Mouse (Mus musculus) layer of hippocampus, adult 11-12 months (tissue): ENCODE data around the gene Gm48552.
A peak's percentile ranks its signal among the peaks of the same experiment; 100 is the strongest.

ENCODE experiments used
- DNase-seq: peaks from one replicate; pipeline ENCODE4 v3.0.0; 2022; ENCODE audit warnings: low spot score

Gene Gm48552

GRCm38 (mm10) chr10:81387716-81388115, 1.1 kb upstream of the Gm48552 start:
- no peak for DNase-seq

- DNase-seq = no peak
These were observed 568 bp downstream of the Gm48552 start for GRCm38 (mm10) chr10:81389373-81389772.

- DNase-seq = peak; percentile 75
These were observed 1.2 kb downstream of the Gm48552 start for GRCm38 (mm10) chr10:81389801-81390677.

GRCm38 (mm10) chr10:81390678-81390965, 1.8 kb downstream of the Gm48552 start:
- no peak for DNase-seq

GRCm38 (mm10) chr10:81392270-81392669, 3.5 kb downstream of the Gm48552 start:
- DNase-seq = no peak

GRCm38 (mm10) chr10:81392781-81393185, 4.0 kb downstream of the Gm48552 start, which contains the start of gene Smim24:
TSS of gene Smim24 (plus strand) at chr10:81393051.
- no peak for DNase-seq

GRCm38 (mm10) chr10:81393456-81394063, 4.8 kb downstream of the Gm48552 start:
- no peak for DNase-seq

GRCm38 (mm10) chr10:81395127-81395526, 6.3 kb downstream of the Gm48552 start:
- DNase-seq = no peak

GRCm38 (mm10) chr10:81395865-81396264, 7.1 kb downstream of the Gm48552 start:
- no peak for DNase-seq

GRCm38 (mm10) chr10:81396749-81397148, 7.9 kb downstream of the Gm48552 start:
- DNase-seq = no peak

GRCm38 (mm10) chr10:81399296-81399695, 10.5 kb downstream of the Gm48552 start:
- no peak for DNase-seq

GRCm38 (mm10) chr10:81399798-81400308, 11.0 kb downstream of the Gm48552 start:
- no peak for DNase-seq

GRCm38 (mm10) chr10:81400371-81401204, 11.8 kb downstream of the Gm48552 start:
- DNase-seq = no peak

- no peak for DNase-seq
These were observed 12.4 kb downstream of the Gm48552 start for GRCm38 (mm10) chr10:81401205-81401520.

- DNase-seq = peak; percentile 69
These were observed 12.9 kb downstream of the Gm48552 start for GRCm38 (mm10) chr10:81401521-81402226.

- DNase-seq = no peak
These were observed 13.5 kb downstream of the Gm48552 start for GRCm38 (mm10) chr10:81402227-81402765.

- DNase-seq = no peak
These were observed 14.7 kb downstream of the Gm48552 start for GRCm38 (mm10) chr10:81403511-81403910.

GRCm38 (mm10) chr10:81404082-81404481, 15.3 kb downstream of the Gm48552 start:
- no peak for DNase-seq

GRCm38 (mm10) chr10:81404720-81405119, 15.9 kb downstream of the Gm48552 start:
- DNase-seq = no peak

- peak; percentile 73 for DNase-seq
These were observed 16.9 kb downstream of the Gm48552 start for GRCm38 (mm10) chr10:81405588-81406201.
